Mouse (Mus musculus) kidney, postnatal 0 days (tissue): Measurements from ENCODE around the gene Cse1l. TPM values are rescaled to one million over a fixed set of nuclear protein-coding genes. Genes with fewer than 3 reads are reported as not detected.

Experiments
- ATAC-seq: fragments of 200-750 bp; cut with Nextera tagmentation; replicated peaks from 2 replicates; pipeline ENCODE4 v1.8.0; 2017; ENCODE audit warnings: low read depth, moderate number of reproducible peaks, moderate TSS enrichment, moderate library complexity; ENCODE audit not compliant: low FRiP score
- DNase-seq: peaks from one replicate; pipeline ENCODE4 v3.0.0-alpha.2; 2016; ENCODE audit warnings: low spot score
- H3K27ac ChIP-seq: fragments of 300-500 bp; sonication (generic); 2 replicates; pipeline ENCODE4 v1.5.1; 2014; ENCODE audit warnings: mild to moderate bottlenecking
- H3K27me3 ChIP-seq: fragments of 300-500 bp; sonication (generic); 2 replicates; pipeline ENCODE4 v1.6.1; 2014; ENCODE audit warnings: low read length, mixed read lengths; ENCODE audit not compliant: insufficient read depth
- H3K36me3 ChIP-seq: fragments of 300-500 bp; sonication (generic); 2 replicates; pipeline ENCODE4 v1.6.1; 2014; ENCODE audit warnings: low read length, mixed read lengths; ENCODE audit not compliant: insufficient read depth
- H3K4me1 ChIP-seq: fragments of 300-500 bp; sonication (generic); replicated peaks from 2 replicates; pipeline ENCODE4 v1.6.1; 2014; ENCODE audit warnings: antibody characterized with exemption, low read length, mixed read lengths; ENCODE audit not compliant: insufficient read depth
- H3K4me2 ChIP-seq: fragments of 300-500 bp; sonication (generic); 2 replicates; pipeline ENCODE4 v1.6.1; 2014; ENCODE audit warnings: mild to moderate bottlenecking, low read length, moderate library complexity, mixed read lengths
- H3K4me3 ChIP-seq: fragments of 300-500 bp; sonication (generic); replicated peaks from 2 replicates; pipeline ENCODE4 v1.5.1; 2014; ENCODE audit warnings: low read depth, low read length
- H3K9ac ChIP-seq: fragments of 300-500 bp; sonication (generic); 2 replicates; pipeline ENCODE4 v1.6.1; 2014; ENCODE audit warnings: low read depth, low read length
- H3K9me3 ChIP-seq: fragments of 300-500 bp; sonication (generic); replicated peaks from 2 replicates; pipeline ENCODE4 v1.6.1; 2016; ENCODE audit warnings: low read length, inconsistent platforms, mixed read lengths
- CTCF ChIP-seq: IDR thresholded peaks from 2 replicates; pipeline ENCODE4 v1.5.1; 2016; ENCODE audit warnings: antibody characterized with exemption, low read depth, mild to moderate bottlenecking, moderate library complexity
- WGBS: fragments of 180-500 bp; shearing (Covaris S2); extraction: QIAGEN DNeasy Blood & Tissue Kit; methylation state at CpG from one replicate; pipeline ENCODE4 v1.1.7; 2014; 5-methylcytosine and 5-hydroxymethylcytosine counted together
- polyA plus RNA-seq: library from polyadenylated mRNA; unstranded; fragments of >200 nt; fragmentation: Nextera tagmentation; extraction: Ambion mirVana; gene quantifications from 2 replicates; pipeline ENCODE4 v1.2.1, GENCODE M21; 2015

Gene Cse1l
- polyA plus RNA-seq: 64.2 and 71.6 TPM in 2 replicates

DNA sequence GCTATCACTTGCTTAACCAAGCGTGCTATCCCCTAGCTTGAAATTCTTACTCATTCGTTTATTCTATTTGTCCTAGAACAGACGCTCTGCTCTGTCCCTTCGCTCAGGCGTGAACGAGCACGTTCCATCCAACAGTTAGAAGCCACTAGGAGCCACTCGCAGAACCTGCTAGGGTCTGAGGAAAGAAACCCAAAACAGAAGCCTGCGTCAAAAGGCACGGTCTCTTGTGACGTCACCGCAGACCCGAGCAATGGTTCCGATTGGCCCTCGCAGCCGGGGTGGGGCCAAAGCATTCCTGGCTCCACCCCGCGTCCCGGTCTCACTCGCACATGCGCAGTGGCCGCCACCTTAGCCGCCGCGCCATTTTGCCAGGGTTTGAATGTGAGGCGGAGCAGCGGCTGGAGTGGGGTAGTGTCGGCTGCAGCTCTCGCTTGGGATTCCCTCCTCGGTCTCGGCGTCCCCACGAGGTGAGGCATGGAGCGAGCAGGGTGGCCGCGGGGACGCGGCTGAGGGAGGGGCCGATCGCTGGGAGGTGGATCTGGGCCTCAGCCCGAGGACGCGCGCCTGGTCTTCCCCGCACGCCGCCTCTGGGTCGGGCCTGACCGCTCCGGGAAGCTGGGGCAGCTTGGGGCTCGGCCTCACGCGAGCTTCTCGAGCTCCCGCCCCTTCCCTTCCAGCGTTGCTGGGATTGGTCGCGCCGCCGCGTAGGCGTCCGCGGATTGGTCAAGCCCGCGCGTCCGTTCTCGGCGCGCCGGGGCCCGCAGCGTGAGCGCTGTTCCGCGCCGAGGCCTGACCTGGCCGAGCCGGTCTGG lies at the start of gene Cse1l:
Cse1l (plus strand) TSS at position 330 of the 812 bp plus-strand sequence.
- 2% methylated on average over 80 of the region's 80 CpGs for WGBS
- DNase-seq (peak; percentile 99), ATAC-seq (peak; percentile 95)
- H3K4me1 ChIP-seq: peaks cover 10% of the 10 kb centered on the region; the same call in 1 of the 2 replicates
- peak within 1 kb of the TSS; percentile 86 for H3K4me2 ChIP-seq
- H3K9me3 ChIP-seq: no peaks in the 10 kb centered on the region
- no peak; the same call in 1 of the 2 replicates for TF ChIP-seq CTCF
- peak within 1 kb of the TSS; percentile 86 for H3K9ac ChIP-seq
- H3K27ac ChIP-seq: peak within 1 kb of the TSS; percentile 97
- 0 out of 2 replicates have a peak, but pooled peaks cover 4% of the 10 kb centered on the region for H3K36me3 ChIP-seq
- no peaks in the 10 kb centered on the region for H3K27me3 ChIP-seq
- H3K4me3 ChIP-seq: peak within 1 kb of the TSS; percentile 70

DNA sequence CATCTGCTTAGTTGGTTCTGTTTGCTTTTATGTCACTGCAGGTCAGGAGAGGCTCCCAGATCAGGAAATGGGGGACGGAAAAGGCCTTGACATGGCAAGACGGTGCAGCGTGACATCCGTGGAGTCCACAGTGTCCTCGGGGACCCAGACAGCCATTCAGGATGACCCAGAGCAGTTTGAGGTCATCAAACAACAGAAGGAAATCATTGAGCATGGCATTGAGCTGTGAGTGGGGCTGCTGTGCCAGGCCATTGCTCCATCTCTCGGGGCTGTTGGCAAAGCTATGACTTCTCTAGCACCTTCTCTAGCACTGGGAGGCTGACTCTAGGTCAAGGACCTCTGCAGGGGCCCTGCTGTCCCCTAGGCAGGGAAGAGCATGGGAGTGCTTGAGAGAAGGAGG lies 49.5 kb upstream of the Cse1l start:
- DNase-seq (no peak), ATAC-seq (no peak)
- Histone ChIP-seq H3K9ac (no peak overlapping the region), H3K27me3 (no peaks in the 10 kb centered on the region), H3K27ac (no peak overlapping the region), H3K36me3 (peaks cover 49% of the 10 kb centered on the region), H3K9me3 (no peaks in the 10 kb centered on the region), H3K4me3 (no peak overlapping the region), H3K4me2 (no peak overlapping the region), H3K4me1 (no peaks in the 10 kb centered on the region)
- WGBS: 82% methylated on average over 6 of the region's 6 CpGs
- TF ChIP-seq CTCF: no peak

DNA sequence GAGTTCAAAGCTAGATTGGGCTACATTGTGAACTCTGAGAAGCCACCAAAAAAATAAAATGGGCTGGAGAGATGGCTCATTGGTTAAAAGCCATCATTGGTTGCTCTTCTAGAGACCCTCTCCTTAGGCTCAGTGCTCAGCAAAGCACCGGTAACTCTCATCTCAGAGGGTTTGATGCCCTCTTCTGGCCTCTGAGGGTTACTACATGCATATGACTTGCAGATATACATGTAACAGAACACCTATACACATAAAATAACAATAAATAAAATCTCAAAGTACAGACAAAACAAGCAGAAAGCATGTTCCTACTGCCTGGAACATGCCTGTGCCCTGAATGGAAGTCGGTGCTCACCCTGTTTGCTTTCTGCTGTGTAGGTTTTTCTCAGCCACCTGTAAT lies 48.7 kb upstream of the Cse1l start:
- WGBS: 90% methylated on average over 2 of the region's 2 CpGs

DNA sequence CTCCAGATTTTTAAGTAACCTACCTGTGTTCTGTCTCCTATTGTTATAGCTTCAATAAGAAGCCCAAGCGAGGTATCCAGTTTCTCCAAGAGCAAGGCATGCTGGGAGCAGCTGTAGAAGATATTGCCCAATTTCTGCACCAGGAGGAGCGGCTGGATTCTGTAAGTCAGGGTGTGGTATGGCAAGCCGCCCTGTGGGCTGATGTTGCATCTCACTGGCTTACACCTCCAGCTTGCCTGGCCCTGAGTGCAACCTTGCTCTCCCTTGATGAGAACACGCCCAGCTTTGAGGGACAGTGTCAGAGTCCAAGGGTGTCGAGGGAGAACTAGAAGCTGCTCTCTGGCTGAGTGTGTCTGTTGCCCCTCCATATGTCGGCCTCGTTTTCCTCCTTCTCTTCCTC lies 46.6 kb upstream of the Cse1l start:
- Histone ChIP-seq H3K4me2 (no peak overlapping the region), H3K27ac (no peak overlapping the region), H3K27me3 (no peaks in the 10 kb centered on the region), H3K9ac (no peak overlapping the region), H3K4me3 (no peak overlapping the region), H3K9me3 (no peaks in the 10 kb centered on the region), H3K4me1 (no peaks in the 10 kb centered on the region), H3K36me3 (peaks cover 44% of the 10 kb centered on the region)
- ATAC-seq (no peak), DNase-seq (no peak)
- WGBS: 83% methylated on average over 7 of the region's 7 CpGs
- no peak for TF ChIP-seq CTCF

More for the DNA sequence above, 48.7 kb upstream of the Cse1l start:
- Histone ChIP-seq H3K9me3 (no peaks in the 10 kb centered on the region), H3K9ac (no peak overlapping the region), H3K27me3 (no peaks in the 10 kb centered on the region), H3K36me3 (peaks cover 48% of the 10 kb centered on the region), H3K4me1 (no peaks in the 10 kb centered on the region), H3K4me2 (no peak overlapping the region), H3K27ac (no peak overlapping the region), H3K4me3 (no peak overlapping the region)
- no peak for DNase-seq
- ATAC-seq: no peak
- TF ChIP-seq CTCF: peak; percentile 27; the same call in 1 of the 2 replicates

DNA sequence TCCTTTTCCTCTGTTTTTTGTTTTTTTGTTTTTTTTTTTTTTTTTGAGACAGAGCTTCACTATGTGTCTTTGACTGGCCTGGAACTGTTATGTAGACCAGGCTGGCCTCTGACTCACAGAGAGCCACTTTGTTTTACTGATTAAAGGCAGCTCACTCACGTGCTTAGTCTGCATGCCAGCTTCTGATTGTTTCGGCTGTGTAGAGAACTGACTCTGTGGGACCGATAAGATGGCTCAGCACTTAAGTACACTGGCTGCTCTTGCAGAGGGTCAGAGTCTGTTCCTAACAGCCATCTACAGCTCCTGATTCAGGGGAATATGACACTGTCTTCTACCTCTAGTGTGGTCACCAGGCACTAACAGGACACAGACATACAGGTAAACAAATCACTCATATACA lies 43.3 kb upstream of the Cse1l start:
- no peak for DNase-seq
- Histone ChIP-seq H3K9ac (no peak overlapping the region), H3K4me2 (no peak overlapping the region), H3K27me3 (no peaks in the 10 kb centered on the region), H3K4me1 (no peaks in the 10 kb centered on the region), H3K36me3 (peaks cover 55% of the 10 kb centered on the region), H3K27ac (no peak overlapping the region), H3K9me3 (no peaks in the 10 kb centered on the region), H3K4me3 (no peak overlapping the region)
- WGBS: 81% methylated on average over 3 of the region's 3 CpGs
- ATAC-seq: no peak
- TF ChIP-seq CTCF: no peak

DNA sequence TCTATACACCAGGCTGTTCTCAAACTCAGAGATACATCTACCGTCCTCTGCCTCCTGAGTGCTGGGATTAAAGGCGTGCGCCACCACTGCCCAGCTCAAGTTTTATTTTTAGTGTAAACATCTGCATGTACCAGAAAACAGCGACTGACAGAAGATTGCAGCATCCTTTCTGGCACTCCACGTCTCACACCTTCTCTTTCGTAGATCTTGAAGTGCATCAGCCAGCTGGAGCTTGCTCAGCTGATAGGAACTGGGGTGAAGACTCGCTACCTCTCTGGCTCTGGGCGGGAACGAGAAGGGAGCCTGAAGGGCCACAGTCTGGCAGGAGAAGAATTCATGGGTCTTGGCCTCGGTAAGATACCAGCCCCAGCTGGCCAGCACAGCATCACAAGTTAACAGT lies 40.4 kb upstream of the Cse1l start:
- Histone ChIP-seq H3K9ac (no peak overlapping the region), H3K4me2 (no peak overlapping the region), H3K4me3 (no peak overlapping the region), H3K36me3 (peaks cover 63% of the 10 kb centered on the region), H3K4me1 (no peaks in the 10 kb centered on the region), H3K9me3 (no peaks in the 10 kb centered on the region), H3K27ac (no peak overlapping the region), H3K27me3 (no peaks in the 10 kb centered on the region)
- DNase-seq (no peak), ATAC-seq (no peak)
- no peak for TF ChIP-seq CTCF
- 77% methylated on average over 10 of the region's 10 CpGs for WGBS
